Mouse (Mus musculus) bone marrow macrophage, adult 2 months (primary cell): Measurements from ENCODE around the gene Amacr. TPM values are rescaled to one million over a fixed set of nuclear protein-coding genes. Genes with fewer than 3 reads are reported as not detected.

Source experiments
- H3K27ac ChIP-seq: 2 replicates; pipeline ENCODE4 v1.5.1; 2012; ENCODE audit warnings: low read depth, low read length; ENCODE audit not compliant: insufficient read depth
- H3K4me1 ChIP-seq: 2 replicates; pipeline ENCODE4 v1.6.1; 2012; ENCODE audit warnings: low read length; ENCODE audit not compliant: control insufficient read depth, insufficient read depth
- H3K4me3 ChIP-seq: 2 replicates; pipeline ENCODE4 v1.5.1; 2012; ENCODE audit warnings: mild to moderate bottlenecking, low read length, moderate library complexity; ENCODE audit not compliant: insufficient read depth
- CTCF ChIP-seq: IDR thresholded peaks from 2 replicates; pipeline ENCODE4 v1.5.1; 2012; ENCODE audit warnings: low read depth, mild to moderate bottlenecking, low read length, moderate library complexity
- POLR2A ChIP-seq: IDR thresholded peaks from 2 replicates; pipeline ENCODE4 v1.6.1; 2012; ENCODE audit warnings: mild to moderate bottlenecking, low read depth, low read length, borderline replicate concordance
- polyA plus RNA-seq: library from polyadenylated mRNA; stranded (reverse); fragments of >200 nt; gene quantifications from 2 replicates; pipeline ENCODE4 v1.2.4, GENCODE M21; 2012; ENCODE audit not compliant: missing spikeins, insufficient read depth, insufficient read length

Amacr gene
- polyA plus RNA-seq, 1 experiment: 3.5 TPM

GRCm38 (mm10) chr15:10954381-10955016, 27.1 kb upstream of the Amacr start:
- Histone ChIP-seq H3K4me1 (peaks cover 3% of the 10 kb centered on the region; the same call in 1 of the 2 replicates), H3K4me3 (no peak overlapping the region), H3K27ac (no peak overlapping the region)
- TF ChIP-seq POLR2A (no peak), CTCF (no peak)

- H3K4me3 ChIP-seq: no peak overlapping the region
- no peak for TF ChIP-seq POLR2A
- no peak for TF ChIP-seq CTCF
- H3K4me1 ChIP-seq: peaks cover 3% of the 10 kb centered on the region; the same call in 1 of the 2 replicates
- no peak overlapping the region for H3K27ac ChIP-seq
These were observed 26.4 kb upstream of the Amacr start for GRCm38 (mm10) chr15:10955156-10955555.

GRCm38 (mm10) chr15:10956706-10957105, 24.9 kb upstream of the Amacr start:
- Histone ChIP-seq H3K4me3 (no peak overlapping the region), H3K27ac (no peak overlapping the region), H3K4me1 (peaks cover 3% of the 10 kb centered on the region; the same call in 1 of the 2 replicates)
- TF ChIP-seq CTCF (no peak), POLR2A (no peak)

- Histone ChIP-seq H3K4me1 (no peaks in the 10 kb centered on the region), H3K27ac (no peak overlapping the region), H3K4me3 (no peak overlapping the region)
- TF ChIP-seq CTCF: no peak
- TF ChIP-seq POLR2A: no peak
These were observed 22.1 kb upstream of the Amacr start for GRCm38 (mm10) chr15:10959277-10960026.

- H3K4me1 ChIP-seq: no peaks in the 10 kb centered on the region
- no peak overlapping the region for H3K27ac ChIP-seq
- H3K4me3 ChIP-seq: no peak overlapping the region
- TF ChIP-seq POLR2A: no peak
- TF ChIP-seq CTCF: no peak
These were observed 21.3 kb upstream of the Amacr start for GRCm38 (mm10) chr15:10960267-10960666.

- TF ChIP-seq POLR2A (no peak), CTCF (no peak)
These were observed 19.0 kb upstream of the Amacr start for GRCm38 (mm10) chr15:10962601-10963000.

GRCm38 (mm10) chr15:10969439-10969838, 12.1 kb upstream of the Amacr start:
- no peak for TF ChIP-seq CTCF
- TF ChIP-seq POLR2A: no peak
- Histone ChIP-seq H3K4me3 (no peak overlapping the region), H3K4me1 (no peaks in the 10 kb centered on the region), H3K27ac (no peak overlapping the region)

More at GRCm38 (mm10) chr15:10962601-10963000, 19.0 kb upstream of the Amacr start:
- Histone ChIP-seq H3K27ac (no peak overlapping the region), H3K4me3 (no peak overlapping the region), H3K4me1 (no peaks in the 10 kb centered on the region)

GRCm38 (mm10) chr15:10970777-10971176, 10.8 kb upstream of the Amacr start:
- H3K4me1 ChIP-seq: no peaks in the 10 kb centered on the region
- TF ChIP-seq POLR2A: no peak
- TF ChIP-seq CTCF: no peak
- H3K27ac ChIP-seq: no peak overlapping the region
- no peak overlapping the region for H3K4me3 ChIP-seq

GRCm38 (mm10) chr15:10977151-10977550, 4.4 kb upstream of the Amacr start:
- no peak overlapping the region for H3K4me3 ChIP-seq
- no peak for TF ChIP-seq POLR2A
- no peak for TF ChIP-seq CTCF
- 0 out of 2 replicates have a peak, but pooled peaks cover 2% of the 10 kb centered on the region for H3K4me1 ChIP-seq
- no peak overlapping the region for H3K27ac ChIP-seq

GRCm38 (mm10) chr15:10980712-10981111, 844 bp upstream of the Amacr start:
- no peak overlapping the region for H3K27ac ChIP-seq

More at GRCm38 (mm10) chr15:10980712-10981111, 844 bp upstream of the Amacr start:
- TF ChIP-seq CTCF (no peak), POLR2A (no peak)
- Histone ChIP-seq H3K4me3 (no peak overlapping the region), H3K4me1 (peaks cover 4% of the 10 kb centered on the region)
